Mouse (Mus musculus) heart, adult 2 months (tissue): Measurements from ENCODE around the gene Rad51d.

Experiments
- CTCF ChIP-seq: fragments of 200-600 bp; IDR thresholded peaks from 2 replicates; pipeline ENCODE4 v1.8.1; 2022; ENCODE audit warnings: antibody characterized with exemption, mild to moderate bottlenecking, moderate library complexity
- POLR2A ChIP-seq: fragments of 200-500 bp; IDR thresholded peaks from 2 replicates; pipeline ENCODE4 v1.6.1; 2011; ENCODE audit warnings: mild to moderate bottlenecking, low read depth, low read length, control low read depth; ENCODE audit not compliant: insufficient read depth

DNA sequence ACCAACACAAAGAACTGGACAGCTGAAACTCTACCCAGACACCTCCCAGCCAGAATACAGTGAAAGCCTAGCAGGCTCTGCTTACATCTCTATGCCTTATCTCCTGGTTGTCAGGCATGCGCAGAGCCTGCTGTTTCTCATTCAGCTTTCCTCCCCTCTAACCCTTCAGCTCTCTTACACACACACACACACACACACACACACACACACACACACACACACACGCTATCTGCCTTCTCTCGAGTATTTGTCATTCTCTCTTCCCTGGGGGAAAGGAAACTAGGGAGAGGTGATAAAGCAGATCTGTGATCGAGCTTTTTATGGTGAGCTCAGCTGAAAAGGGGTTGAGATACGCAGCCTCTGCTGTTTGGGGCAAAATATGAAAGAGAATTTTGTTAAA is 15.5 kb downstream of the Rad51d start:
- TF ChIP-seq POLR2A (no peak), CTCF (no peak)
